Mouse (Mus musculus) liver, embryonic 14.5 days (tissue): ENCODE data around the gene Zranb3. TPM values are rescaled to one million over a fixed set of nuclear protein-coding genes. Genes with fewer than 3 reads are reported as not detected.

ENCODE experiments used
- ATAC-seq: fragments of 200-750 bp; cut with Nextera tagmentation; 2 replicates; pipeline ENCODE4 v1.8.0; 2017; ENCODE audit warnings: moderate number of reproducible peaks, mild to moderate bottlenecking, moderate library complexity; ENCODE audit not compliant: insufficient read depth
- DNase-seq, 3 experiments: peaks; one replicate each; pipeline ENCODE4 v3.0.0-alpha.2; 2012 to 2013; ENCODE audit warnings: low read depth in 3 of 3, low spot score in 3 of 3
- H3K27ac ChIP-seq: fragments of 300-500 bp; sonication (generic); 2 replicates; pipeline ENCODE4 v1.5.1; 2014; ENCODE audit warnings: moderate library complexity, mild to moderate bottlenecking, control low read depth, inconsistent platforms
- H3K27me3 ChIP-seq: fragments of 300-500 bp; sonication (generic); 2 replicates; pipeline ENCODE4 v1.6.1; 2014; ENCODE audit warnings: mild to moderate bottlenecking, low read length, moderate library complexity; ENCODE audit not compliant: control insufficient read depth, insufficient read depth
- H3K36me3 ChIP-seq: fragments of 300-500 bp; sonication (generic); replicated peaks from 2 replicates; pipeline ENCODE4 v1.6.1; 2014; ENCODE audit warnings: low read depth; ENCODE audit not compliant: control insufficient read depth, insufficient read depth
- H3K4me1 ChIP-seq, 2 experiments: fragments of 200-500 bp in 1 of 2; fragments of 300-500 bp in 1 of 2; sonication (generic) in 1 of 2; replicated peaks; 2 replicates each; pipeline ENCODE4 v1.6.1; 2012 to 2014; ENCODE audit warnings: antibody characterized with exemption in 1 of 2, inconsistent platforms in 1 of 2, low read length in 1 of 2; ENCODE audit not compliant: control insufficient read depth in 2 of 2, insufficient read depth in 2 of 2
- H3K4me2 ChIP-seq: fragments of 300-500 bp; sonication (generic); 2 replicates; pipeline ENCODE4 v1.6.1; 2014; ENCODE audit warnings: low read depth, mild to moderate bottlenecking, control low read depth, moderate library complexity
- H3K4me3 ChIP-seq, 2 experiments: fragments of 200-500 bp in 1 of 2; fragments of 300-500 bp in 1 of 2; sonication (generic) in 1 of 2; 2 replicates each; pipeline ENCODE4 v1.5.1; 2012 to 2014; ENCODE audit warnings: low read depth in 2 of 2, low read length in 2 of 2, mild to moderate bottlenecking in 2 of 2, control low read depth in 1 of 2, inconsistent platforms in 1 of 2, moderate library complexity in 1 of 2; ENCODE audit not compliant: insufficient read depth in 1 of 2
- H3K9ac ChIP-seq: fragments of 300-500 bp; sonication (generic); replicated peaks from 2 replicates; pipeline ENCODE4 v1.6.1; 2014; ENCODE audit warnings: mild to moderate bottlenecking, control low read depth, moderate library complexity
- H3K9me3 ChIP-seq: fragments of 300-500 bp; sonication (generic); 2 replicates; pipeline ENCODE4 v1.6.1; 2016; ENCODE audit warnings: low read length, mixed read lengths; ENCODE audit not compliant: control insufficient read depth
- CTCF ChIP-seq: IDR thresholded peaks from 2 replicates; pipeline ENCODE4 v1.5.1; 2016; ENCODE audit warnings: antibody characterized with exemption, low read depth, control low read depth
- EP300 ChIP-seq: IDR thresholded peaks from 2 replicates; pipeline ENCODE4 v1.6.1; 2016; ENCODE audit warnings: antibody characterized with exemption, low read depth
- WGBS: fragments of 180-500 bp; shearing (Covaris S2); extraction: QIAGEN DNeasy Blood & Tissue Kit; methylation state at CpG from one replicate; pipeline ENCODE4 v1.1.7; 2014; ENCODE audit not compliant: insufficient replicate concordance; 5-methylcytosine and 5-hydroxymethylcytosine counted together
- polyA plus RNA-seq, 2 experiments: library from polyadenylated mRNA; depleted of rRNA in 1 of 2; stranded (reverse) in 1 of 2; unstranded in 1 of 2; fragments of >200 nt; fragmentation: Nextera tagmentation in 1 of 2; extraction: Ambion mirVana in 1 of 2; gene quantifications; 2 replicates each; pipeline versions ENCODE4 v1.2.1 to v1.2.3; 2012 to 2014

Zranb3 gene
- polyA plus RNA-seq, 2 experiments = 3.9 to 4.1 TPM

DNA sequence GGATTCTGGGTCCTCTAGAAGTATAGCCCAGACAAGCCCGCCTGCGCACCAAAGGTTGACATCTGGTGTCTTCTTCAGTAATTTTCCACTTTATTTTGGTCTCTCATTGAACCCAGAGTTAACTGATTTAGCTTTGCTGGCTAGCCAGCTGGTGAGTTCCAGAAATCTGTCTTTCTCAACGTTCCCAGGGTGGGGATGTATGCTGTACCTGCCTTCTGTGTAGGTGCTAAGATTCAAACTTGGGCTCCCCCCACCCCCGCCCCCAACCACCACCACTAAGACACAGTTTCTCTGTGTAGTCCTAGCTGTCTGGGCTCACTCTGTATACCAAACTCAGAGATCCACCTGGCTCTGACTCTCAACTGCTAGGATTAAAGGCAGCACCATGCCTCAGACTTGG, 128.8 kb downstream of the Zranb3 start:
- no peak overlapping the region for H3K4me2 ChIP-seq
- H3K9ac ChIP-seq = no peak overlapping the region
- H3K4me1 ChIP-seq = no peaks in the 10 kb centered on the region
- no peak for DNase-seq
- H3K4me3 ChIP-seq = no peak overlapping the region
- no peaks in the 10 kb centered on the region for H3K9me3 ChIP-seq
- ATAC-seq = no peak
- no peaks in the 10 kb centered on the region for H3K27me3 ChIP-seq
- no peaks in the 10 kb centered on the region for H3K36me3 ChIP-seq
- H3K27ac ChIP-seq = no peak overlapping the region
- 76% methylated on average over 4 of the region's 4 CpGs for WGBS
- TF ChIP-seq CTCF (no peak), EP300 (no peak)

GRCm38 (mm10) chr1:127970870-127971269, 132.0 kb downstream of the Zranb3 start:
- Histone ChIP-seq H3K36me3 (no peaks in the 10 kb centered on the region), H3K4me2 (no peak overlapping the region), H3K27me3 (no peaks in the 10 kb centered on the region), H3K4me3 (no peak overlapping the region), H3K9me3 (no peaks in the 10 kb centered on the region), H3K27ac (no peak overlapping the region), H3K4me1 (no peaks in the 10 kb centered on the region), H3K9ac (no peak overlapping the region)
- no peak for ATAC-seq
- TF ChIP-seq EP300 (no peak), CTCF (no peak)
- no peak for DNase-seq
- 66% methylated on average over 4 of the region's 4 CpGs for WGBS

- no peaks in the 10 kb centered on the region for H3K9me3 ChIP-seq
- no peak overlapping the region for H3K27ac ChIP-seq
- DNase-seq = no peak
- H3K27me3 ChIP-seq = no peaks in the 10 kb centered on the region
- H3K9ac ChIP-seq = no peak overlapping the region
- TF ChIP-seq CTCF (no peak), EP300 (no peak)
- no peaks in the 10 kb centered on the region for H3K4me1 ChIP-seq
- no peak for ATAC-seq
- H3K4me2 ChIP-seq = no peak overlapping the region
- 72% methylated on average over 3 of the region's 3 CpGs for WGBS
- no peak overlapping the region for H3K4me3 ChIP-seq
- H3K36me3 ChIP-seq = no peaks in the 10 kb centered on the region
Observed at GRCm38 (mm10) chr1:127963326-127963725, 139.5 kb downstream of the Zranb3 start.

- no peak overlapping the region for H3K4me2 ChIP-seq
- 80% methylated on average over 1 of the region's 1 CpGs for WGBS
- H3K9ac ChIP-seq = no peak overlapping the region
- H3K36me3 ChIP-seq = no peaks in the 10 kb centered on the region
- DNase-seq (no peak), ATAC-seq (no peak)
- no peaks in the 10 kb centered on the region for H3K27me3 ChIP-seq
- TF ChIP-seq EP300 (no peak), CTCF (no peak)
- no peaks in the 10 kb centered on the region for H3K9me3 ChIP-seq
- H3K27ac ChIP-seq = no peak overlapping the region
- no peak overlapping the region for H3K4me3 ChIP-seq
- no peaks in the 10 kb centered on the region for H3K4me1 ChIP-seq
Observed at GRCm38 (mm10) chr1:127961140-127961539, 141.7 kb downstream of the Zranb3 start.

DNA sequence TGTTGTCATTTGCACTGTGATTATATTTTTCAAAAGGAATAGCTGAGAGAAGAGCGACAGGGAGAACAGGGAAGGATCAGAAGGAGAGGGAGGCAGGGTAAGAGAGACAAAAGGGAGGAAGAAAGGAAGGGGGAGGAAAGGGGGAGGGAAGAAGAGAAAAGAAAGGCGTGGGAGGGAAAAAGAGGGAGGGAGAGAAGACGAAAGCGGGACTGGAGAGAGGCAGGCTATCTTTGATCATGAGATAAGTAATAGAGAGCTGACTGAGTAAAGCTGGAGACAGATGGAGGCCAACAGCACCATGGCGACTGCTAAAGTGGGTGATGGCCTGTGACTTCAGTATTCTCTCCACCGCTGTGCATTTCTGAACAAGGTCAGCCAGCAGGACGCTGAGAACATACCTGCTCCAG, 143.5 kb downstream of the Zranb3 start:
- DNase-seq = no peak
- no peak overlapping the region for H3K27ac ChIP-seq

More for the DNA sequence above, 143.5 kb downstream of the Zranb3 start:
- no peak for TF ChIP-seq EP300
- TF ChIP-seq CTCF = no peak
- Histone ChIP-seq H3K9me3 (no peaks in the 10 kb centered on the region), H3K4me3 (no peak overlapping the region), H3K4me1 (no peaks in the 10 kb centered on the region), H3K36me3 (no peaks in the 10 kb centered on the region), H3K4me2 (no peak overlapping the region), H3K27me3 (no peaks in the 10 kb centered on the region), H3K9ac (no peak overlapping the region)
- no peak for ATAC-seq
- WGBS = 55% methylated on average over 7 of the region's 7 CpGs
